Mouse (Mus musculus) cerebral cortex, adult 2 months (tissue): Measurements from ENCODE around the gene Pgc.

ENCODE experiments used
- WGBS: fragments of 180-500 bp; shearing (Covaris S2); methylation state at CpG from one replicate; pipeline ENCODE4 v1.1.7; 2018; 5-methylcytosine and 5-hydroxymethylcytosine counted together

Pgc gene

DNA sequence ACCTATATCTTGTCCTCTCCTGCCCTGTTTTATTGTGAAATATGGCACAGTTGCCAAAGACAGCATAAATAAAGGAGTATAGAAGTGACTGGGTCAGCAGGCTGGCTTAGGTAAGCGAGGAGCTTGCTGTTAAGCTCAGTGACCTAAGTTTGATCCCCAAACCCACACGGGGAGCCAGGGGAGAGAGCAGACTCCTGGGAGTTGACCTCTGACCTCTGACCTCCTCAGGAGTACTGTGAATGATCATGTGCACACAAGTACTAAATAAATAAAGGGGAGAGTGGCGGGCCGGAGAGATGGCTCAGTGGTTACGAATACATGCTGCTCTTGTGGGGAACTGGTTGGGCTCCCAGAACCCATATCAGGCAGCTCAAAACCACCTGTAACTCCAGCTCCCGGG is 23.5 kb downstream of the Pgc start:
- WGBS = 84% methylated on average over 6 of the region's 6 CpGs

DNA sequence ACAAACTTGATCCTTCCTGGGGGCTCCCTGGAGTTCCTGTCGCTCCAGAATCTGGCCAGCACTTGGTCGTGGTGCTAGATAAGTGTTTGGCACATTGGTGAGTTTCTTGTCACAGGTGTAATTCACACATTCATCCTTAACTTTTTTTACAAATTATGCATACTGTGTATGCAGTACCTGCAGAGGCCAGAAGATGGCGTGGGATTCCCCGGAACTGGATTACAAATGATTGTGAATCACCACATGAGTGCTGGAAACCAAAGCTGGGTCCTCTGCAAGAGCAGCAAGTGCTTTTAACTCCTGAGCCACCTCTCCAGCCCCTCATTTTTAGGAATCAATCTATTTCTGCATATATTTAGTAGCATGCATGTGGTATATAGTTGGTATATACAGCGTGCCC is 25.2 kb downstream of the Pgc start:
- WGBS = 77% methylated on average over 5 of the region's 5 CpGs

DNA sequence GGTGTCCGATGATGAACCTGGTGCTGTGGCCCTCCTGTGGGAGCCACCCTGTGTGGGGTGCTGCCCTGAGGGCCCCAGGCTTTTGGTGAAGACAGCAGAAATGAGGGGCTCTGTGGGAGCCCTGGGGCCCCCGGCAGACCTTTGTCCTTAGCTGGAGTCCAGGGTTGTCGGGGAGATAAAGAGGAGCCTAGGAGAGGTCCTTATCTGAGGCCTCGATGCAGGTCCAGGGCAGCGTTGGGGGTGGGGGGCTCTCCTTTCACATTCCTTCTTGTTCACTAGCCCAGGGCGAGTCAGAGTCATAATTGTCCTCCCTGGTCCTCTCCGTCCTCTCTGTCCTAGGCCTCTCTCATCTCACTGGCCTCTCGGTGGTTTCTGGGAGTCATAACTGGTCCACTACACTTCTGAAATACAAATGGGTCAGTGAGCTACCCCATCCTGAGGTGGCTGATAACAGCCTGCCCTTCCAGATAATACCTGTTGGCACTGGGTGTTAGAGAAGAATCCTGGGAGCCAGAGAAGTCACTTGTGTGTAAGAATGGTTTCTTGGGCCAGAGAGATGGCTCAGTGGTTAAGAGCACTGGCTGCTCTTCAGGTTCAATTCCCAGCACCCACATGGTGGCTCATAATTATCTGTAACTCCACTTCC is 26.6 kb downstream of the Pgc start:
- 84% methylated on average over 8 of the region's 8 CpGs for WGBS

DNA sequence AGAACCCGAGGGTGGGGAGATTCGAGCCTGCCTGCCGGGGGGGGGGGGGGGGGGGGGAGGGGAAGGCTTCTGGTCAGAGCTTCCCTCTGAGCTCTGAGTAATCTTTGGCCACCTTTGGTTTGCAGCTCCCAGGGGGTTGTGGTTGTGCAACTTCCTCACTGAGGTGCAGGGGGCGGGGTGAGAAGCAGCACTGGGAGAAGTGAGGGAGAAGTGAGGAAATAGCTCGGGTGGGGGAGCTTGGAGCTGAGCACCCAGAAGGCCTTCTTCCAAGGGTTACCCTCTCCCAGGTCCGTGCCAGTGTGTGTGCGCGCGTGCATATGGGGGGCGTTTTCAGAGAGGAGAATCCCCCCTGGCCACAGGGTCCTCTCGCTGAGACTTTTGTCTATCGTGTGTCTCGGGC is 27.6 kb downstream of the Pgc start:
- WGBS = 70% methylated on average over 13 of the region's 13 CpGs

GRCm38 (mm10) chr17:47756366-47756765 is 29.7 kb downstream of the Pgc start:
- WGBS = 51% methylated on average over 6 of the region's 6 CpGs

- 79% methylated on average over 7 of the region's 7 CpGs for WGBS
These were observed 30.5 kb downstream of the Pgc start for GRCm38 (mm10) chr17:47757056-47757610.

GRCm38 (mm10) chr17:47759702-47760410 is 33.2 kb downstream of the Pgc start:
- 39% methylated on average over 15 of the region's 15 CpGs for WGBS

- 84% methylated on average over 7 of the region's 7 CpGs for WGBS
These were observed 35.4 kb downstream of the Pgc start for GRCm38 (mm10) chr17:47762028-47762427.

- WGBS = 45% methylated on average over 13 of the region's 13 CpGs
These were observed 36.1 kb downstream of the Pgc start for GRCm38 (mm10) chr17:47762518-47763340.

DNA sequence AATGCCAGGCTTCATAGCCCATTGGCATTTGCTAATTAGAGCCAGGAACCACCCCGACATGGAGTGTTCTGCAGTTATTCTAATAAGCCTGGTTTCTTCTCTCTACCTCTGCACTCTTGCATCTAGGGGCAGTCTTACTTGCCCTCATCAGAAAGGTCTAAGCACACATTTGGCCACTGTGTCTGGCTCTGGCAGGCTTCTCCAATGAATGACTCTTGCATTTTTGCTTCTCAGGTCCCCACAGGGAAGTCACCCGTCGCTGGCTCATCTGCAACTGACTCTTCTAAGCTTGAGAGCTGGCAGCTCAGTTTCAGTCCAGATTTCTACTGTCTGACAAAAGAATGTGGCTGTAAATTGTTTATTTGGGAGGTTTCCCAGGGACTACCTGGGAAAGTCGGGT is 39.3 kb downstream of the Pgc start:
- WGBS = 77% methylated on average over 4 of the region's 4 CpGs

DNA sequence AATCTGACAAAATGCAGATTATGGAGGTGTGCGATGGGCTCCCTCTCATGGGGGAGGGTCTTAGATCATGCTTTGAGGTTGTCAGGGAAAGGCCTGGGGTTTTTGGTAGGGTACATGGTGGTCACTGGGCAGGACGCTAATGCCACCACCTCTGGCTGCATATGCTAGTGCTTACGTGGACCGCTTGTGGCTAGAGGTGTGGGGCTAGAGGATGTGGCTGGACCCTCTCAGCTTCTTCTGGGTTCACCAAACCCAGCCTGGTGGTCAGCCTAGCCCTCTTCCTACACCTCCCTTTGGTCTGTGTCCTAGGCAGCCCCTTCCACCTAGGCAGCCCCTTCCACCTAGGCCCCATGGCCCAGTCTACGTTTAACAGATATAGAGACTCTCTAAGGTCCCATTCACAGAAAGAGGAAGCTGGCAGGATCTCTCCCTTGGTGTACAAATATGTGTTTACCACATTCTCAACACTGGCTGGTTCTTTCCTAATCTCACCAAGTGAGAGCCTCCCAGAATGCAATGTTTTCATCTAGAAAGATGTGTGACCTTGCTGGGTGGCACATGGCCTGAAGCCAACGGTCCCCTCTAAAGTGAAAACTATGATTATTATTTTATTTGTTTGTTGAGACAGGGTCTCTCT is 39.9 kb downstream of the Pgc start:
- 90% methylated on average over 6 of the region's 6 CpGs for WGBS

- 78% methylated on average over 2 of the region's 2 CpGs for WGBS
These were observed 40.4 kb downstream of the Pgc start for GRCm38 (mm10) chr17:47767081-47767455.

DNA sequence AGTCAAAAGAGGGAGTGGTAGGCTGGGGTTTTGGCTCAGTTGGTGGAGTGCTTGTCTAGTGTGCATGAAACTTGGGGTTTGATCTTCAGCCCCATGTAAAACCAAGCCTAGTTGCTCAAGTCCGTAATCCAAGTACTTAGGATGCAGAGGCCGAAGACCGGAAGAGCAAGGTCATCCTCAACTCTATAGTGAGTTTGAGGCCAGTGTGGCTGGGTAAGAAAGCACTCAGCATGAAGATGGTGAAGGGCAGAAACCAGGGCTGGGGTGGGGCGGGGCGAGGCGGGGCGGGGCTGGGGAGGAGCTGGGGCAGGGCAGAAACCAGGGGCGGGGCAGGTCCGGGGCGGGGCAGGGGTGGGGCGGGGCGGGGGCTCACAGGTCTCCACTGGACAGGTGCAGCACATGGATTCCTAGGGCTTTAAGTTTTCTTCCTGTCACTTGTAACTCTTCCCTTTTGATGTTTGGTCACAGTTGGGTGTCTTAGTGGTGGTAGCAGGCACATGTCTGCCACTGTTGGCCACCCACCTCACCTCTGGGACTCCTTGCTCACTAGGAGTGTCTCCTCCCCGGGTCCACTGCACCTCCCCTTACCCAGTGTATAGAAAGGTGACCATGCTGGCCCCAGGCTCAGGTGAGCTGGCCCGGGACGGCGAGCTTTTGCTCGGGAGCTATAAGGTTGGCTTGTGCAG is 41.0 kb downstream of the Pgc start:
- 61% methylated on average over 15 of the region's 17 CpGs for WGBS

- 53% methylated on average over 12 of the region's 12 CpGs for WGBS
These were observed 42.1 kb downstream of the Pgc start for GRCm38 (mm10) chr17:47768707-47769276.

- WGBS = 78% methylated on average over 11 of the region's 11 CpGs
These were observed 43.0 kb downstream of the Pgc start for GRCm38 (mm10) chr17:47769389-47770299.

DNA sequence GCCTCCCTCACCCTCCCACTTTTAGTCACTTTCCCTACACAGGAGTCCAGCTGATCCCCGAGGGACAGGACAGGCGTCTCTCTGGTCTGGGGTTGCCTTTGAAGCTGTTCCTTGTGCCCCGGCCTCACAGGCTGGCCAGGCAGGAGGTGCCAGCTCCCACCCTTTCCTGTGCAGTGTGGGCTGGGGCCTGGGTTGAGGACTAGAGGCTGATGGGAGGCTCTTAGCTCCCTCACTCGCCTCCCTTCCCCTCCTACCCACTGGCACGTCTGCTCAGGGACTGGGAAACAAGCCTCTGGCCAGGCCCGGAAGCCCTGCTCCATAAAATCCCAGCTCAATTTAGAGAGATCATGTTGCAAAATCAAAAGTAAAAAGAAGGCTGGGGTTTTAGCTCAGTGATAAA is 47.0 kb downstream of the Pgc start:
- 54% methylated on average over 6 of the region's 6 CpGs for whole genome bisulfite sequencing

- WGBS = 70% methylated on average over 2 of the region's 2 CpGs
These were observed 50.5 kb downstream of the Pgc start for GRCm38 (mm10) chr17:47777141-47777540.

- 69% methylated on average over 10 of the region's 10 CpGs for WGBS
These were observed 53.8 kb downstream of the Pgc start for GRCm38 (mm10) chr17:47780470-47780869.

- WGBS = 87% methylated on average over 3 of the region's 3 CpGs
These were observed 55.8 kb downstream of the Pgc start for GRCm38 (mm10) chr17:47782486-47782885.
